Mouse (Mus musculus): ENCODE measurements around the gene Slc4a4. TPM values are rescaled to one million over a fixed set of nuclear protein-coding genes. Genes with fewer than 3 reads are reported as not detected.

Gene Slc4a4
- polyA plus RNA-seq, 1 experiment from 2014 or later, result 0.98 TPM

- ATAC-seq, result no peak
- Histone ChIP-seq H3K27ac (ENCODE audit: low read depth, low read length) (no peak overlapping the region), H3K9me3 (replicated peaks; ENCODE audit: control insufficient read depth, low read length) (no peaks in the 10 kb centered on the region), H3K4me1 (ENCODE audit: control insufficient read depth, insufficient read depth, low read length) (0 out of 2 replicates have a peak, but pooled peaks cover 4% of the 10 kb centered on the region), H3K9ac (ENCODE audit: low read length) (peak overlapping the region; percentile 72; the same call in 1 of the 2 replicates), H3K4me2 (ENCODE audit: low read length) (peak overlapping the region; percentile 96), H3K27me3 (replicated peaks; ENCODE audit: control insufficient read depth, insufficient read depth, low read length) (0 out of 2 replicates have a peak, but pooled peaks cover 3% of the 10 kb centered on the region), H3K36me3 (ENCODE audit: control insufficient read depth, insufficient read depth, low read length) (no peaks in the 10 kb centered on the region), H3K4me3 (ENCODE audit: low read depth, low read length) (peak overlapping the region; percentile 71; the same call in 1 of the 2 replicates)
- 50% methylated on average over 5 of the region's 5 CpGs for WGBS
- no peak for DNase-seq (ENCODE audit: low spot score)
Measured at GRCm38 (mm10) chr5:88885944-88886343, 674 bp upstream of the Slc4a4 start.

- Histone ChIP-seq H3K36me3 (ENCODE audit: control insufficient read depth, insufficient read depth, low read length) (no peaks in the 10 kb centered on the region), H3K4me1 (ENCODE audit: control insufficient read depth, insufficient read depth, low read length) (0 out of 2 replicates have a peak, but pooled peaks cover 4% of the 10 kb centered on the region), H3K9me3 (replicated peaks; ENCODE audit: control insufficient read depth, low read length) (no peaks in the 10 kb centered on the region), H3K27ac (ENCODE audit: low read depth, low read length) (no peak overlapping the region), H3K4me3 (ENCODE audit: low read depth, low read length) (peak overlapping the region; percentile 71), H3K4me2 (ENCODE audit: low read length) (peak overlapping the region; percentile 96), H3K27me3 (replicated peaks; ENCODE audit: control insufficient read depth, insufficient read depth, low read length) (0 out of 2 replicates have a peak, but pooled peaks cover 3% of the 10 kb centered on the region), H3K9ac (ENCODE audit: low read length) (peak overlapping the region; percentile 72)
- DNase-seq (ENCODE audit: low spot score) (no peak), ATAC-seq (no peak)
- WGBS, result 0% methylated on average over 14 of the region's 14 CpGs
Measured at GRCm38 (mm10) chr5:88886349-88886667, 310 bp upstream of the Slc4a4 start.

GRCm38 (mm10) chr5:88887556-88888412 is 1.2 kb downstream of the Slc4a4 start:
- peak overlapping the region; percentile 72 for H3K9ac ChIP-seq (ENCODE audit: low read length)
- under 1% methylated on average over 29 of the region's 29 CpGs for WGBS
- 0 out of 2 replicates have a peak, but pooled peaks cover 3% of the 10 kb centered on the region for H3K27me3 ChIP-seq (replicated peaks; ENCODE audit: control insufficient read depth, insufficient read depth, low read length)
- H3K4me1 ChIP-seq (ENCODE audit: control insufficient read depth, insufficient read depth, low read length), result 0 out of 2 replicates have a peak, but pooled peaks cover 4% of the 10 kb centered on the region
- ATAC-seq (peak; percentile 41; the same call in 1 of the 2 replicates), DNase-seq (ENCODE audit: low spot score) (peak; percentile 38)
- no peak overlapping the region for H3K27ac ChIP-seq (ENCODE audit: low read depth, low read length)
- no peaks in the 10 kb centered on the region for H3K9me3 ChIP-seq (replicated peaks; ENCODE audit: control insufficient read depth, low read length)
- H3K36me3 ChIP-seq (ENCODE audit: control insufficient read depth, insufficient read depth, low read length), result no peaks in the 10 kb centered on the region
- H3K4me3 ChIP-seq (ENCODE audit: low read depth, low read length), result peak overlapping the region; percentile 71
- H3K4me2 ChIP-seq (ENCODE audit: low read length), result peak overlapping the region; percentile 96

GRCm38 (mm10) chr5:88888413-88888700 is 1.7 kb downstream of the Slc4a4 start:
- Histone ChIP-seq H3K4me2 (ENCODE audit: low read length) (peak overlapping the region; percentile 96), H3K4me1 (ENCODE audit: control insufficient read depth, insufficient read depth, low read length) (0 out of 2 replicates have a peak, but pooled peaks cover 4% of the 10 kb centered on the region), H3K27ac (ENCODE audit: low read depth, low read length) (no peak overlapping the region), H3K27me3 (replicated peaks; ENCODE audit: control insufficient read depth, insufficient read depth, low read length) (0 out of 2 replicates have a peak, but pooled peaks cover 3% of the 10 kb centered on the region), H3K36me3 (ENCODE audit: control insufficient read depth, insufficient read depth, low read length) (no peaks in the 10 kb centered on the region), H3K4me3 (ENCODE audit: low read depth, low read length) (peak overlapping the region; percentile 71), H3K9ac (ENCODE audit: low read length) (no peak overlapping the region), H3K9me3 (replicated peaks; ENCODE audit: control insufficient read depth, low read length) (no peaks in the 10 kb centered on the region)
- 29% methylated on average over 8 of the region's 8 CpGs for WGBS
- no peak for DNase-seq (ENCODE audit: low spot score)
- no peak for ATAC-seq

- DNase-seq (ENCODE audit: low spot score) (no peak), ATAC-seq (no peak)
- no peak overlapping the region for H3K9ac ChIP-seq (ENCODE audit: low read length)
- 0 out of 2 replicates have a peak, but pooled peaks cover 4% of the 10 kb centered on the region for H3K4me1 ChIP-seq (ENCODE audit: control insufficient read depth, insufficient read depth, low read length)
- H3K27me3 ChIP-seq (replicated peaks; ENCODE audit: control insufficient read depth, insufficient read depth, low read length), result 0 out of 2 replicates have a peak, but pooled peaks cover 3% of the 10 kb centered on the region
- no peak overlapping the region for H3K27ac ChIP-seq (ENCODE audit: low read depth, low read length)
- no peaks in the 10 kb centered on the region for H3K36me3 ChIP-seq (ENCODE audit: control insufficient read depth, insufficient read depth, low read length)
- no peaks in the 10 kb centered on the region for H3K9me3 ChIP-seq (replicated peaks; ENCODE audit: control insufficient read depth, low read length)
- no peak overlapping the region for H3K4me2 ChIP-seq (ENCODE audit: low read length)
- WGBS, result 24% methylated on average over 4 of the region's 4 CpGs
- no peak overlapping the region for H3K4me3 ChIP-seq (ENCODE audit: low read depth, low read length)
Measured at GRCm38 (mm10) chr5:88889326-88889725, 2.7 kb downstream of the Slc4a4 start.

- H3K4me2 ChIP-seq (ENCODE audit: low read length), result no peak overlapping the region
- ATAC-seq, result no peak
- H3K4me1 ChIP-seq (ENCODE audit: control insufficient read depth, insufficient read depth, low read length), result 0 out of 2 replicates have a peak, but pooled peaks cover 4% of the 10 kb centered on the region
- H3K9ac ChIP-seq (ENCODE audit: low read length), result no peak overlapping the region
- no peak overlapping the region for H3K27ac ChIP-seq (ENCODE audit: low read depth, low read length)
- no peak for DNase-seq (ENCODE audit: low spot score)
- H3K27me3 ChIP-seq (replicated peaks; ENCODE audit: control insufficient read depth, insufficient read depth, low read length), result 0 out of 2 replicates have a peak, but pooled peaks cover 3% of the 10 kb centered on the region
- no peaks in the 10 kb centered on the region for H3K9me3 ChIP-seq (replicated peaks; ENCODE audit: control insufficient read depth, low read length)
- H3K4me3 ChIP-seq (ENCODE audit: low read depth, low read length), result no peak overlapping the region
- WGBS, result 84% methylated on average over 4 of the region's 4 CpGs
- H3K36me3 ChIP-seq (ENCODE audit: control insufficient read depth, insufficient read depth, low read length), result no peaks in the 10 kb centered on the region
Measured at GRCm38 (mm10) chr5:88890146-88890545, 3.5 kb downstream of the Slc4a4 start.

GRCm38 (mm10) chr5:88896574-88896973 is 10.0 kb downstream of the Slc4a4 start:
- ATAC-seq, result no peak
- Histone ChIP-seq H3K9ac (ENCODE audit: low read length) (no peak overlapping the region), H3K27ac (ENCODE audit: low read depth, low read length) (no peak overlapping the region), H3K9me3 (replicated peaks; ENCODE audit: control insufficient read depth, low read length) (no peaks in the 10 kb centered on the region), H3K4me1 (ENCODE audit: control insufficient read depth, insufficient read depth, low read length) (no peaks in the 10 kb centered on the region), H3K36me3 (ENCODE audit: control insufficient read depth, insufficient read depth, low read length) (no peaks in the 10 kb centered on the region), H3K27me3 (replicated peaks; ENCODE audit: control insufficient read depth, insufficient read depth, low read length) (no peaks in the 10 kb centered on the region), H3K4me3 (ENCODE audit: low read depth, low read length) (no peak overlapping the region), H3K4me2 (ENCODE audit: low read length) (no peak overlapping the region)
- WGBS, result 95% methylated on average over 6 of the region's 6 CpGs
- DNase-seq (ENCODE audit: low spot score), result no peak

GRCm38 (mm10) chr5:88903111-88903510 is 16.5 kb downstream of the Slc4a4 start:
- DNase-seq (ENCODE audit: low spot score), result no peak
- H3K9me3 ChIP-seq (replicated peaks; ENCODE audit: control insufficient read depth, low read length), result no peaks in the 10 kb centered on the region
- H3K27ac ChIP-seq (ENCODE audit: low read depth, low read length), result no peak overlapping the region
- no peak overlapping the region for H3K4me2 ChIP-seq (ENCODE audit: low read length)
- no peaks in the 10 kb centered on the region for H3K27me3 ChIP-seq (replicated peaks; ENCODE audit: control insufficient read depth, insufficient read depth, low read length)
- no peak overlapping the region for H3K4me3 ChIP-seq (ENCODE audit: low read depth, low read length)
- H3K36me3 ChIP-seq (ENCODE audit: control insufficient read depth, insufficient read depth, low read length), result no peaks in the 10 kb centered on the region
- ATAC-seq, result no peak
- WGBS, result 46% methylated on average over 4 of the region's 4 CpGs
- no peaks in the 10 kb centered on the region for H3K4me1 ChIP-seq (ENCODE audit: control insufficient read depth, insufficient read depth, low read length)
- H3K9ac ChIP-seq (ENCODE audit: low read length), result no peak overlapping the region

GRCm38 (mm10) chr5:88903526-88903925 is 16.9 kb downstream of the Slc4a4 start:
- DNase-seq (ENCODE audit: low spot score) (no peak), ATAC-seq (no peak)
- no peaks in the 10 kb centered on the region for H3K9me3 ChIP-seq (replicated peaks; ENCODE audit: control insufficient read depth, low read length)
- H3K4me1 ChIP-seq (ENCODE audit: control insufficient read depth, insufficient read depth, low read length), result no peaks in the 10 kb centered on the region
- no peak overlapping the region for H3K4me2 ChIP-seq (ENCODE audit: low read length)
- no peak overlapping the region for H3K9ac ChIP-seq (ENCODE audit: low read length)
- no peak overlapping the region for H3K4me3 ChIP-seq (ENCODE audit: low read depth, low read length)
- no peak overlapping the region for H3K27ac ChIP-seq (ENCODE audit: low read depth, low read length)
- no peaks in the 10 kb centered on the region for H3K27me3 ChIP-seq (replicated peaks; ENCODE audit: control insufficient read depth, insufficient read depth, low read length)
- 48% methylated on average over 1 of the region's 1 CpGs for WGBS
- no peaks in the 10 kb centered on the region for H3K36me3 ChIP-seq (ENCODE audit: control insufficient read depth, insufficient read depth, low read length)

Measured in forebrain, embryonic 14.5 days (tissue).